24 mouse cellular contexts compared by ENCODE assay signal in genomic region chr6:51094304-51094703, GRCm38 (mm10).
DNase-seq lines count a peak whose midpoint lies in the region; ATAC-seq and TF ChIP-seq lines count a peak whose summit lies in the region.
"Had no signal": no experiment of that assay in that cellular context is flagged by ENCODE, and none has a peak within 500 bp of the region (broad histone marks: within the 10 kb centered on the region; RNA-seq: fewer than 3 reads in every experiment).

No protein-coding gene starts in this region.

- no peak overlapping the region for H3K9ac ChIP-seq in embryonic facial prominence, embryonic 13.5 days
- H3K9ac ChIP-seq in midbrain, embryonic 12.5 days (replicated peaks) = no peak overlapping the region
- no peak overlapping the region for H3K9ac ChIP-seq in midbrain, embryonic 11.5 days (ENCODE audit: low read length)
- H3K9ac ChIP-seq: embryonic facial prominence, embryonic 12.5 days; embryonic facial prominence, embryonic 15.5 days; forebrain, embryonic 13.5 days; forebrain, embryonic 15.5 days; forebrain, postnatal 0 days had no signal

- H3K27me3 ChIP-seq in embryonic facial prominence, embryonic 13.5 days = no peaks in the 10 kb centered on the region
- no peaks in the 10 kb centered on the region for H3K27me3 ChIP-seq in embryonic facial prominence, embryonic 10.5 days (replicated peaks; ENCODE audit: low read depth, poor library complexity, severe bottlenecking)
- H3K27me3 ChIP-seq in midbrain, embryonic 12.5 days = no peaks in the 10 kb centered on the region
- no peaks in the 10 kb centered on the region for H3K27me3 ChIP-seq in midbrain, embryonic 11.5 days (ENCODE audit: control insufficient read depth, insufficient read depth, low read length)
- H3K27me3 ChIP-seq: embryonic facial prominence, embryonic 12.5 days; embryonic facial prominence, embryonic 15.5 days; forebrain, embryonic 13.5 days; forebrain, embryonic 15.5 days had no signal

- intact Hi-C loops in gastrocnemius, adult 2 months (cut with DNase I) = no loop called here

- peak overlapping the region; percentile 40; the same call in 1 of the 2 replicates for H3K27ac ChIP-seq in embryonic facial prominence, embryonic 13.5 days
- no peak overlapping the region for H3K27ac ChIP-seq in embryonic facial prominence, embryonic 10.5 days (replicated peaks)
- H3K27ac ChIP-seq in midbrain, embryonic 12.5 days (replicated peaks) = 0 out of 2 replicates have a peak overlapping the region, but pooled peaks have one; percentile 39
- H3K27ac ChIP-seq in midbrain, embryonic 11.5 days (ENCODE audit: low read depth, low read length) = no peak overlapping the region
- H3K27ac ChIP-seq in gastrocnemius, adult 2 months = no peak overlapping the region
- H3K27ac ChIP-seq: embryonic facial prominence, embryonic 12.5 days; embryonic facial prominence, embryonic 15.5 days; forebrain, embryonic 13.5 days; forebrain, embryonic 15.5 days had no signal

- H3K4me1 ChIP-seq in embryonic facial prominence, embryonic 13.5 days = no peaks in the 10 kb centered on the region; the same call in 1 of the 2 replicates
- H3K4me1 ChIP-seq in embryonic facial prominence, embryonic 10.5 days = peaks cover 6% of the 10 kb centered on the region
- H3K4me1 ChIP-seq in midbrain, embryonic 12.5 days = peaks cover 5% of the 10 kb centered on the region; the same call in 1 of the 2 replicates
- H3K4me1 ChIP-seq in midbrain, embryonic 11.5 days (ENCODE audit: control insufficient read depth, insufficient read depth, low read length) = peaks cover 2% of the 10 kb centered on the region; the same call in 1 of the 2 replicates
- H3K4me1 ChIP-seq: embryonic facial prominence, embryonic 12.5 days; embryonic facial prominence, embryonic 15.5 days; forebrain, embryonic 13.5 days; forebrain, embryonic 15.5 days had no signal

- H3K9me3 ChIP-seq in embryonic facial prominence, embryonic 13.5 days = no peaks in the 10 kb centered on the region
- no peaks in the 10 kb centered on the region for H3K9me3 ChIP-seq in embryonic facial prominence, embryonic 10.5 days
- H3K9me3 ChIP-seq in midbrain, embryonic 12.5 days = no peaks in the 10 kb centered on the region
- no peaks in the 10 kb centered on the region for H3K9me3 ChIP-seq in midbrain, embryonic 11.5 days (ENCODE audit: control insufficient read depth, low read length)
- H3K9me3 ChIP-seq: embryonic facial prominence, embryonic 12.5 days; embryonic facial prominence, embryonic 15.5 days; forebrain, embryonic 13.5 days; forebrain, embryonic 15.5 days had no signal

- no peaks in the 10 kb centered on the region for H3K36me3 ChIP-seq in embryonic facial prominence, embryonic 13.5 days
- no peaks in the 10 kb centered on the region for H3K36me3 ChIP-seq in embryonic facial prominence, embryonic 10.5 days (replicated peaks)
- no peaks in the 10 kb centered on the region for H3K36me3 ChIP-seq in midbrain, embryonic 12.5 days
- H3K36me3 ChIP-seq in midbrain, embryonic 11.5 days (ENCODE audit: control insufficient read depth, insufficient read depth, low read length) = no peaks in the 10 kb centered on the region
- H3K36me3 ChIP-seq: embryonic facial prominence, embryonic 12.5 days; embryonic facial prominence, embryonic 15.5 days; forebrain, embryonic 15.5 days had no signal

- no peak overlapping the region for H3K4me3 ChIP-seq in embryonic facial prominence, embryonic 13.5 days
- H3K4me3 ChIP-seq in embryonic facial prominence, embryonic 10.5 days = no peak overlapping the region
- no peak overlapping the region for H3K4me3 ChIP-seq in midbrain, embryonic 12.5 days
- H3K4me3 ChIP-seq in midbrain, embryonic 11.5 days (ENCODE audit: low read depth, low read length) = no peak overlapping the region
- H3K4me3 ChIP-seq in gastrocnemius, adult 2 months = no peak overlapping the region
- H3K4me3 ChIP-seq: embryonic facial prominence, embryonic 12.5 days; embryonic facial prominence, embryonic 15.5 days; erythroblast, embryonic 14.5 days; forebrain, embryonic 13.5 days; forebrain, embryonic 15.5 days had no signal

- DNase-seq in embryonic facial prominence, embryonic 10.5 days (ENCODE audit: low spot score) = no peak
- no peak for DNase-seq in midbrain, embryonic 11.5 days (ENCODE audit: low spot score, missing footprints)
- DNase-seq in gonadal fat pad, adult 2 months (ENCODE audit: low read depth) = peak; percentile 65
- DNase-seq in gastrocnemius, adult 2 months = no peak
- DNase-seq: adrenal gland, adult 2 months; adrenal gland, postnatal 10 days; adrenal gland, postnatal 25 days; B cell, adult 2 months; cerebellum, adult 11 months; cerebellum, adult 18-20 months; cerebellum, adult 8-10 months; cerebellum, adult 9-11 months; cerebellum, postnatal 14 days; cerebellum, postnatal 36 days; embryo, embryonic 11 days; forebrain, postnatal 0 days had no signal

- TF ChIP-seq CTCF in gastrocnemius, adult 2 months (IDR thresholded peaks at IDR 0.05) = no peak

- H3K4me2 ChIP-seq in embryonic facial prominence, embryonic 13.5 days = no peak overlapping the region
- no peak overlapping the region for H3K4me2 ChIP-seq in midbrain, embryonic 12.5 days (replicated peaks)
- no peak overlapping the region for H3K4me2 ChIP-seq in midbrain, embryonic 11.5 days
- H3K4me2 ChIP-seq: embryonic facial prominence, embryonic 12.5 days; embryonic facial prominence, embryonic 15.5 days; forebrain, embryonic 13.5 days; forebrain, embryonic 15.5 days had no signal

- WGBS in embryonic facial prominence, embryonic 13.5 days = 75% methylated on average over 10 of the region's 10 CpGs
- WGBS in embryonic facial prominence, embryonic 10.5 days = 87% methylated on average over 10 of the region's 10 CpGs
- WGBS in midbrain, embryonic 12.5 days = 81% methylated on average over 10 of the region's 10 CpGs
- 86% methylated on average over 10 of the region's 10 CpGs for WGBS in midbrain, embryonic 11.5 days

- no peak for ATAC-seq in embryonic facial prominence, embryonic 13.5 days (ENCODE audit: insufficient number of reproducible peaks, insufficient read depth, low FRiP score, low TSS enrichment, low read depth)
- ATAC-seq in midbrain, embryonic 12.5 days (ENCODE audit: low FRiP score, low read depth) = no peak
- ATAC-seq in midbrain, embryonic 11.5 days (ENCODE audit: low FRiP score) = no peak
- ATAC-seq: CD4-positive, CD25-positive, alpha-beta regulatory T cell, adult 4 months; forebrain, embryonic 13.5 days; forebrain, embryonic 15.5 days; forebrain, postnatal 0 days had no signal

Comparison
In these comparisons a context has a peak if more than half of its experiments do, and no peak if none do; other contexts are left out.
1. H3K27ac ChIP-seq: peak in embryonic facial prominence, embryonic 13.5 days (single experiment) and midbrain, embryonic 12.5 days (single experiment); none in embryonic facial prominence, embryonic 10.5 days (single experiment), midbrain, embryonic 11.5 days (single experiment) and gastrocnemius, adult 2 months (single experiment).